Mouse (Mus musculus) thymus, postnatal 14 days (tissue): ENCODE results near the gene Msl1.
A peak's percentile ranks its signal among the peaks of the same experiment; 100 is the strongest.

Experiments
- DNase-seq: peaks from one replicate; pipeline ENCODE4 v3.0.0; 2021

The Msl1 gene

GRCm38 (mm10) chr11:98777888-98778287 is 17.4 kb upstream of the Msl1 start:
- no peak for DNase-seq

- no peak for DNase-seq
These were observed 13.3 kb upstream of the Msl1 start for GRCm38 (mm10) chr11:98781851-98782512.

- peak; percentile 44 for DNase-seq
These were observed 12.6 kb upstream of the Msl1 start for GRCm38 (mm10) chr11:98782651-98783235.

GRCm38 (mm10) chr11:98783236-98783696 is 12.1 kb upstream of the Msl1 start:
- DNase-seq, result peak; percentile 81

GRCm38 (mm10) chr11:98784139-98784538 is 11.2 kb upstream of the Msl1 start:
- DNase-seq, result no peak

- DNase-seq, result no peak
These were observed 10.1 kb upstream of the Msl1 start for GRCm38 (mm10) chr11:98785214-98785613.

- DNase-seq, result peak; percentile 86
These were observed 9.5 kb upstream of the Msl1 start for GRCm38 (mm10) chr11:98785772-98786281.

GRCm38 (mm10) chr11:98786359-98787214 is 8.7 kb upstream of the Msl1 start:
- peak; percentile 93 for DNase-seq

- no peak for DNase-seq
These were observed 8.1 kb upstream of the Msl1 start for GRCm38 (mm10) chr11:98787229-98787628.

- DNase-seq, result no peak
These were observed 7.6 kb upstream of the Msl1 start for GRCm38 (mm10) chr11:98787691-98788090.

- DNase-seq, result no peak
These were observed 7.2 kb upstream of the Msl1 start for GRCm38 (mm10) chr11:98788139-98788538.

- peak; percentile 92 for DNase-seq
These were observed 6.6 kb upstream of the Msl1 start for GRCm38 (mm10) chr11:98788550-98789218.

GRCm38 (mm10) chr11:98789219-98789807 is 6.0 kb upstream of the Msl1 start:
- DNase-seq, result no peak

GRCm38 (mm10) chr11:98789824-98790223 is 5.5 kb upstream of the Msl1 start:
- DNase-seq, result no peak

- no peak for DNase-seq
These were observed 4.6 kb upstream of the Msl1 start for GRCm38 (mm10) chr11:98790631-98791205.

GRCm38 (mm10) chr11:98791448-98791847 is 3.9 kb upstream of the Msl1 start:
- DNase-seq, result no peak

GRCm38 (mm10) chr11:98792081-98792480 is 3.2 kb upstream of the Msl1 start:
- DNase-seq, result no peak

GRCm38 (mm10) chr11:98794469-98795014 is 774 bp upstream of the Msl1 start:
- no peak for DNase-seq

- DNase-seq, result peak; percentile 64
These were observed 598 bp downstream of the Msl1 start for GRCm38 (mm10) chr11:98795714-98796514.

- DNase-seq, result peak; percentile 82
These were observed 1.4 kb downstream of the Msl1 start for GRCm38 (mm10) chr11:98796515-98797216.
